Mouse (Mus musculus) kidney, postnatal 25 days (tissue): ENCODE measurements at regions not wholly inside any gene's neighbourhood (a gene's known extent, or its start where the extent isn't known, plus 50 kb on each side); places are given as distances from the start of the nearest gene placed in this dataset.

Experiments
- DNase-seq, 2 experiments: peaks; one replicate each; pipeline ENCODE4 v3.0.0; 2021; ENCODE audit warnings: mixed read lengths in 2 of 2

DNA sequence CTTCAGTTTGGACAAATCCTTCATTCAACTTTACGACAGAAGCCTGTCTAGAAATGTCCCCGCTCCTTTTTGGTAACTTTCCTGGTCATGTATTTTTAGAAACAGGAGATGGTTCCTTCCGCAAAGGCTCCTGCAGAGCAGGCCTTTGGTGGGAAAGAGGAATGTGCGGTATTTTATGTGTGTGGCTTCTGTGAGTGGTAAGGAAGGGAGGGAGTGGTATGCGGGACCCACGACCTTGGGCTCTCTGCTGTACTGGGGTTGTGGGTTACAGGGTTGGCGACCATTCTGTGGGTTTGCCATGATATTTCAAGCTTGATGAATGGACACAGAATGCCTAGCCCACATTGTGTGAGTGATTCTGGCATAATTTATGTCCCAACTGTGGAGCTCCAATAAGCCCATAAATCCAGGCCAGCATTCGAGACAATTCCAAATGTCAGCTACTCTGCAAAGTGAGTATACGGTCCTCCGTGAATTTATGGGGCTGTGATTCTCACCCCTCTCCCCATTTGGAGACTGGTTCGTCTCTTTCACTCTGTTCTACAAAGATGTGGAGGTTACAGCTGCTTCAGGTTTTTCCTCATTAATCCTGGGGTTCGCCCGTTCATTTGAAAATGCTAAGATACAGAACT is 109.3 kb upstream of the Rxfp2 start:
- peak in 1 of 2 experiments; percentile 8 for DNase-seq

DNA sequence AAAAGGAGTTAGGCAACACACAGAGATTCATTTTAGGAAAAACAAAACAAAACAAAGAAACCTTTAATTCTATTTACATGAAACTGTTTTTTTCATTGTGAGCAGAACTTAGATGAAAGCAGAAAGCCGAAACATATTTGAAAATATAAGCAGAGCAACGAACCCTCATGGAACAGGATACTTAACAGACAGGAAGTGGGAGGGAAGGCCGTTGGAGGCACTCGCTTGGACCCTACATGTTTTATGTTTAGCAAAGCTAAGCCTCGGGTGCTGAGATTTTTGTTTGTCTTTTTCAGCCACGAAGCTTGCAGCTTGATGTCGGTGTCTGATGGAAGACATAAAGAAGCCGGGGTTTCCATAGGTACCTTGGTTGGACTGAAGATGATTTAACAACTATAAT is 108.5 kb upstream of the Rxfp2 start:
- DNase-seq: peak in 1 of 2 experiments; percentile 3

DNA sequence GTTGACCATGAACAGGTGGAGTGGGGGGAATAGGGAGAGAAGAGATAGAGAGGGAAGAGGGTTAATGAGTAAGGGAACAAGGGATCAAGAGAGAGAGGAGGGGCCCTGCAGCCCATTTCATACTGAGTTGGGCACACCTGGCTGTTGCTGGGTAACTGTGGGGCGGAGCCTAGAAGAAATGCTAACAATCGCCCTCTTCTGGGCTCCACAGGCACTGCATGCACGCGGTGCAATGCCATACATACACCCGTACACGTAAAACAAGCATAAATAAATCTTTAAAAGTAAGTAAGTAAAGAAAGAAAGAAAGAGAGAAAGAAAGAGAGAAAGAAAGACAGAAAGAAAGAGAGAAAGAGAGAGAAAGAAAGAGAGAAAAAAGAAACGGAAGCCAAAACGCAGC is 106.5 kb upstream of the Rxfp2 start:
- DNase-seq: no peak

DNA sequence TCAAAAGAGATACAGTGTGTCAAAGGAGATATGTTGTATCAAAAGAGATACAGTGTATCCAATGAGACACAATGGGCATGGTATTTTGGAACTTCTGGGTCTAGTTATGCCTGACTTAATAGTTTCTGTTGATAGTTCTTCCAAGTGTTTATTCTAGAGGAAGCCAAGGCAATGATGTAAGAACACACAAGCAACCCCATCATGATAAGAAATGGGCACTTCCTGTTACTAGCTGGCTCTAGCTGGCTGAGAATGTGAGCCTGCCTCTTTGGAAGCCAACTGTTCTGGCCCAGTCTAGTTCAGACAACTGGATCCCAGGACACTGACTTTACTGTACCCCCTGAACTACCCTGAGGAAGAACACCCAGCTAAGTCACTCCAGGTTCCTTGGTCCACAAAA is 102.7 kb upstream of the Rxfp2 start:
- no peak for DNase-seq

DNA sequence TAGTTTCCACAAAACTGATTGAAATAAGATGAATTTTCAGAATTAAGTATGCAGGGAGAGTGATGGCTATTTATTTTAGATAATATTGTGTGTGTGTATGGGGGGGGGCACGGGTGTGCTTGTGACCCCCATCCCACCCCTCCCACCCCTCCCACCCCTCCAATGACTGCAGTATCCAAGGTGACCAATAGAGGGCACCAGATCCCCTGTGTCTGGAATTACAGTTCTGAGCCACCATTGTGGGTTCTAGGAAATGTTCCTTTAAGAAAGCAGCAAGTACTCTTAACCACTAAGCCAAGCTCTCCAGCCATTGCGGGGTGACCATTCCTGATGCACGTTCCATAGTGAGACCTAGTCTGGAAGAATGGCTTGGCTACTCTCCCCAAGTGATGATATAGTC is 101.1 kb upstream of the Rxfp2 start:
- DNase-seq: peak in 1 of 2 experiments; percentile 10

DNA sequence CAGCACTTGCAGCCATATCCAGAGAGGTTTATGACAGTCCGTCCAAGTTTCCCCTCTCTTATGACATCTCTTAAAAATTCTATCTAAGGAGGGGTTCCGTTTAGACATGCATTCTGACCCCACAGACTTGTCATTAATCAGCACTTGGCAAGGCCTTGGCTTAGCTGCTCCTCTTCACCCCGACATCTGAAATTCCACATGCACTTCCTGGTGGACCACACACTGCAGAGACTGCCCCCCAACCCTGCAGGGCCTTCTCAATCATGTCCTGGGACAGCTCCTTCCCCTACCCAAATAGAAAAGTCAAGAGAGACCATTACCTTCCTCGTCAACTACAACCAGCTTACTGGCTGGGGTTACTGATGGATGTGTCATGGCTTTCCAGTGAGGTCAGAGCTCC is 99.4 kb upstream of the Rxfp2 start:
- no peak for DNase-seq

DNA sequence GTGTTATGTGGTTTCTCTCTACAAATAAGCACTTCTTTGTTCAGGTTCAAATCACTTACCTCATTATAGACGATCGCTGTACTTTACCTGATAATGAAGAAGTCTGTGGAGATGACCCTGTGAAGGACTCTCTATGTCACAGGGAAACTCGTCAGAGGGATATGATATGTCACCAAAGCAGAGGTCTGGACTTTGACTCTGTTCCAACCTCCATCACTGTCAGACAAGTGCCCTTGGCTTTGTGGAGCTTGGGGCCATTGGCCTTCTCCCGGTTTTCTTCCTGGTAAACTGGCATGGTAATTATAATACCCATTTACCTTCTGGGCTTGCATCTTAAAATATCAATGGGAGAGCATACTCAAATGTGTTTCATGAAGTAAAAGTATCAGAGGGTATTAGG is 98.1 kb upstream of the Rxfp2 start:
- DNase-seq: no peak

DNA sequence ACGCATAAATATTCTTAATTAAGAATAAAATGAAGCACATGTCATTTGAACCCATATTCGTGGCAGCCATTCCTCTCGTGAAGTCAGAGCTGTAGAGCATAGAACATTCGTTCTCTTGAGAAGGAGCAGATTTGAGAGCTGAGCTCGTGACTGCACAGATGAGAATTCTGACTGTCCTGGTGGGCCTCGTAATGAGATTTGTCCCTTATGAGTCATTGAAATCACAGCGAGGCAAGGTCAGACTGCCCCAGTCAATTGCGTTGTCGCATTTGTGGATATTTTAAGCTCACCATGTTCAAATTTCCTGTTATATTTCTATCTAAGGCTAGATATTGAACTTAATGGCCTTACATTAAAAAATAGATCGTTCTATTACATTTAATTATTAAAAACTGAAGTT is 94.0 kb upstream of the Rxfp2 start:
- DNase-seq: no peak

DNA sequence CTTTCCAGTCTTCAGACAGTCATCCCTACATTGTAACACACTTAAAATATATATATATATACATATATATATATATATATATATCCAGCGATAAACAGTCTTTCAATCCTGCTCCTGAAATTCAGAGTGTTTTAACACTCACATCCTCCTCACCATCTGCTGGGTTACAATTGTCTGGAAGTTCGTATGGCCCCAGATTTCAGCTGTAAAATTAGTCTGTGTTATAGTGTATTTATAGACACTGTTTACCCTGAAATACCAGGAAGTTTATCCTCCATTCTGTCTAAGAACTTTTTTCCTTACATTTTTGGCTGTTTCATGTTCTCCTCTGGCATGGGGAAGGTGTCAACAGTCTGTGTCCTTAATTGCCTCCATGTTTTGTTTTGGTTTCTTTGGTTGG is 91.7 kb upstream of the Rxfp2 start:
- no peak for DNase-seq

DNA sequence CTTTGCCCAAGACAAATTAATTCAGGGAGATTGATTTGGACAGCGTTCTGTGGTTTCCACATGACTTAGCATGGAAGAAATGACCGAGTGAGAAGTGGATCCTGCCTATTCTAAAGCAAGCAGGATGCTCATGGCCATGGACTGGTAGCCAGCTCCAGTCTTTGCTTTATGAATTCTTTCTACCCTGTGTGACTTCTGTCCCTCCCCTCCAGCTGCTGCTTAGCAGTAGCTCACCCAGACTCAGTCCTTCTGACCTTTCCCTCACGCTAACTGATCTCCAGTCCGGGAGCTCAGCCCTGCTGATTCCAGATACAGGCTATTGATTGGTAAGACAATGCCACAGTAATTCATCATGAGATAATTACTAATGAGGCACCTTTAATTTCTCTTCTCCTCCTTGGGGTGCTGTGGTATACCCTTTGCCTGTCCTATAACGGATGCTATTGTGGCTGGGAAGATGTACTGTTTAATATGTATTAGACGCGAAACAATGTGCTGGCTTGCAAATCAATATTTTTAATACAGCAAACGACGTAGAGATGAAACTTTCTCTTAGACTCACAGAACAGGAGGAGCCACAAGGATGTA is 86.8 kb upstream of the Rxfp2 start:
- no peak for DNase-seq

DNA sequence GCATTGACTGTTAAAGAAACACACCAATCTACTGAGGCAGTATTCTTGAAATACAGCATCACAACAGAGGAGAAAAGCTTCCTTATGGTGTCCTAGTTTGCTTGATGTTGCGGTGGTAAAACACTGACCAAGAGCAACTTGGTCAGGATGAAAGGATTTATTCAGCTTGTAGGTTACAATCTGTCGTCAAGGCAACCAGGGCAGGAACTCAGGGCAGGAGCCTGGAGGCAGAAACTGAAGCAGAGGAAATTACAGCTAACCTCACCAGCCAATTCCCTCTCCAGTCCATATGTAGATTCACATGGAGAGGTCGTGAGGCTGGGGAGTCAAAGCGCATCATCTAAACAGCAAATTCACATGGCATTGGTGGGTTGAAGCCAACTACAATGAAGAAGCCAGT is 86.3 kb upstream of the Rxfp2 start:
- DNase-seq: no peak

DNA sequence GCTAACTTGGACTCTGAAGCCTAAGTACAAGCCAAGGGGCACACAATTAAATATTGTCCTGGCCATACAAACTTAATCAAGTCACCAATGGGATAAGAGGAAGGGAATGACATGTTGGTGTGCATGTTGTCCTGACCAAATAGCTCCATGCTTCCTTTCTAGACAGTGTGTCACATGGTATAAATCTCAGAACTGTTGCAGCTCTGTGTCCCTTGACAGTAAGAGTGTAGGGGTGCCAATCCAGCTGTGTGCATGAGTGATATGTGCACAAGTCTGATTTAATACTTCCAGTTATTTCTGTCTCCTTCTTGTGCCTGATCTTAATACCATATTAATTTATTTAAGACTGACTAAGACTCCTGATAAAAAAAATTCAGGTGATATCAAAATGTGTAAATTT is 72.8 kb upstream of the Rxfp2 start:
- DNase-seq: no peak

DNA sequence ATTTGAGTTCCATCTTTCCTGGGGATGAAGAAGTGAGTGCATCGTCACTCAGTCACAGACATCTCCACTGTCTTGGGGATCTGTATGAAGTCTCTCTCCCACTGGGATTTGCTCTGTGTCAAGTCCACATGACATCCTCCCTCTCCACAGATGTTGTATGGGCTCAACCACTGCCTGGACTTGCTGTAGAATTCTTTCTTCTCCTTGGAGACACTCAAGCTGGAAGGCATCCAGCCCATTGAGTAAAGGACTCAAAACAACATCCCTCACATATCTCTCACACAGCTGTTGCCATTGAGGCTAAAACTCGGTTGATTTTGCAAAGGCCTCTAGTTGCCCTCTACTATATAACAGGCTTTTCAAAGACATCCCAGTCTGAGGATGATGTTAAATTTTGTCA is 71.0 kb upstream of the Rxfp2 start:
- no peak for DNase-seq

DNA sequence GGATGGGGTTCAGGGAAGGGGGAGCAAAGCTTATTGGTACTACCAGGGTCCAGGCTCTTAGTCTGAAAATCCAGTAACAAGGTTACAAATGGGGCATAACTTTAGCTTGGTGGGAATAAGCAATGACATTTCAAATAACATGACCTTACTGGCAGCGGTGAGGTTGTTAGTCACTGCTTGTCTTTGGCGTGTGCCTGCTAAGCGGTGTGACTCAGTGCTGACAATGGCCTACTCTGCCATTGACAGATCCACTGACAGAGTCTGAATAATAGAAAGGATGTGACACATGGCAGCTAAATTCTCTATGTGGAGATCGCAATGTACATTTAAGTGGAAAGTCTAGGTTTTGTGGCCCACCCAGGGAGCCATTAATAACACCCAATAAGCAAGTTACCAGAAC is 61.5 kb upstream of the Rxfp2 start:
- no peak for DNase-seq

DNA sequence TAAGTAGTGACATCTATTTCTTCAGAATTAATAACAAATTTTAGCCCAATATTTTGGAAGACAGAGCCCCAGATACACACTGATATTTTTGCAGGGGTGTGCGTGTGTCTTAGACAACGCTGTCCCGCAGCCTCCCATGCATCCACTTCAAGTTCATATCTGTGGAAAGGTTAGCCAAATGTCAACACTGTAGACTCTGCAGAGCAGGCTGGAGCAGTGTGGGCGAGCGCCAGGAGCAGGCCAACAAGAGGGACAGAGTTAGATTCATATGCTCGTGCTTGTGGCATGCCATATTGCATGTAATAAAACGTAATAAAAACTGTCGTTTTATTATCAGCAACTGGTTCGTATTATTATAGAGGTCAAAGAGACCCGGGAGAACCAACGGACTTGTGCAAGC is 57.3 kb upstream of the Rxfp2 start:
- DNase-seq: no peak

DNA sequence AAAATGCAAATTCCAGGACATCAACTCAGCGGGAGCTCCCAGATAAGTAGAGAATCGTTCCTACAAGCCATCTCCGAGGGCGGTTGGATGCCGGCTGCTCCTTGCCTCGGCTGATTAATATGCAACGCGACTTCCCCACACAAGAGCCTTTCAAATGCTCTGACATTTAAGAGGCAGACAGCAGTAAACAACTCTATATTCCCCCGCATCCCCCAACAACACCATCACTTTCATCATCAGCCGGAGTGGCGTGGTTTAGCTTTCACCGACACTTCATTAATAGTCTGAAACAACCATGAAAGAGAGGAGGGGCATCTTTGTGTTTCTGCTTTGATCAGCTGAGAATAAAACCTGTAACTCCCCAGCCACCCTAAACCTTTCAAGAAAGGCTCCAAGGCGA is 53.7 kb upstream of the Rxfp2 start:
- no peak for DNase-seq
